Comparison of ENCODE assay signal across 27 mouse cellular contexts in genomic region chr5:30603926-30604325, GRCm38 (mm10). TPM values are rescaled to one million over a fixed set of nuclear protein-coding genes. Genes with fewer than 3 reads are reported as not detected.
A peak's percentile ranks its signal among the peaks of the same experiment; 100 is the strongest.
DNase-seq lines count a peak whose midpoint lies in the region; ATAC-seq lines count a peak whose summit lies in the region.
"Had no signal": no experiment of that assay in that cellular context is flagged by ENCODE, and none has a peak within 500 bp of the region (broad histone marks: within the 10 kb centered on the region; RNA-seq: fewer than 3 reads in every experiment).

No protein-coding gene starts in this region.

- no peak overlapping the region for H3K4me3 ChIP-seq in heart, embryonic 12.5 days
- no peak overlapping the region for H3K4me3 ChIP-seq in heart, embryonic 16.5 days (ENCODE audit: low read length)
- H3K4me3 ChIP-seq: embryonic facial prominence, embryonic 15.5 days; erythroblast, embryonic 14.5 days; forebrain, embryonic 10.5 days; gastrocnemius, adult 2 months; hindbrain, embryonic 13.5 days had no signal

- no peak overlapping the region for H3K4me2 ChIP-seq in heart, embryonic 12.5 days
- no peak overlapping the region for H3K4me2 ChIP-seq in heart, embryonic 16.5 days (ENCODE audit: low read depth, low read length)
- H3K4me2 ChIP-seq: embryonic facial prominence, embryonic 15.5 days; hindbrain, embryonic 13.5 days had no signal

- ATAC-seq in heart, embryonic 12.5 days (ENCODE audit: insufficient number of reproducible peaks, low FRiP score): no peak
- no peak for ATAC-seq in heart, embryonic 16.5 days (replicated peaks; ENCODE audit: extremely low read depth, insufficient read depth, low FRiP score)
- ATAC-seq: forebrain, embryonic 14.5 days; hindbrain, postnatal 0 days had no signal

- H3K27ac ChIP-seq in heart, embryonic 12.5 days (ENCODE audit: poor library complexity, severe bottlenecking): peak overlapping the region; percentile 88
- H3K27ac ChIP-seq in heart, embryonic 16.5 days (ENCODE audit: low read length): peak overlapping the region; percentile 95
- H3K27ac ChIP-seq: embryonic facial prominence, embryonic 15.5 days; forebrain, embryonic 10.5 days; gastrocnemius, adult 2 months; hindbrain, embryonic 13.5 days; hindbrain, postnatal 0 days had no signal

- H3K9me3 ChIP-seq in heart, embryonic 12.5 days (replicated peaks): no peaks in the 10 kb centered on the region
- no peaks in the 10 kb centered on the region for H3K9me3 ChIP-seq in heart, embryonic 16.5 days (replicated peaks; ENCODE audit: control insufficient read depth, low read length)
- H3K9me3 ChIP-seq: embryonic facial prominence, embryonic 15.5 days; forebrain, embryonic 10.5 days; hindbrain, embryonic 13.5 days had no signal

- peaks cover 64% of the 10 kb centered on the region for H3K4me1 ChIP-seq in heart, embryonic 12.5 days (replicated peaks)
- peaks cover 45% of the 10 kb centered on the region for H3K4me1 ChIP-seq in heart, embryonic 16.5 days (ENCODE audit: control insufficient read depth, insufficient read depth, low read length)
- H3K4me1 ChIP-seq: embryonic facial prominence, embryonic 15.5 days had no signal

- H3K9ac ChIP-seq in heart, embryonic 12.5 days: no peak overlapping the region
- peak overlapping the region; percentile 64 for H3K9ac ChIP-seq in heart, embryonic 16.5 days (ENCODE audit: low read length)
- H3K9ac ChIP-seq: embryonic facial prominence, embryonic 15.5 days; hindbrain, embryonic 13.5 days had no signal

- WGBS in heart, embryonic 12.5 days: 59% methylated on average over 4 of the region's 4 CpGs
- WGBS in heart, embryonic 16.5 days: 50% methylated on average over 4 of the region's 4 CpGs

- intact Hi-C loops in heart, postnatal 10 days (cut with DNase I): no loop called here

- H3K27me3 ChIP-seq in heart, embryonic 12.5 days (replicated peaks): no peaks in the 10 kb centered on the region
- H3K27me3 ChIP-seq in heart, embryonic 16.5 days (ENCODE audit: control insufficient read depth, insufficient read depth, low read length): no peaks in the 10 kb centered on the region
- H3K27me3 ChIP-seq: embryonic facial prominence, embryonic 15.5 days had no signal

- peak; percentile 31 for DNase-seq in cerebellum, adult 11-12 months
- no peak for DNase-seq in cerebellum, adult 9-11 months
- no peak for DNase-seq in heart, adult 18-20 months
- no peak for DNase-seq in heart, postnatal 10 days
- DNase-seq in gastrocnemius, postnatal 25 days: no peak
- DNase-seq: adrenal gland, postnatal 14 days; cerebellum, adult 2 months; cerebellum, postnatal 14 days; embryo, embryonic 11 days; gastrocnemius, adult 2 months; gastrocnemius, postnatal 36 days; kidney, adult 11 months; kidney, adult 9 months had no signal

- no peaks in the 10 kb centered on the region for H3K36me3 ChIP-seq in heart, embryonic 12.5 days
- no peaks in the 10 kb centered on the region for H3K36me3 ChIP-seq in heart, embryonic 16.5 days (ENCODE audit: control insufficient read depth, insufficient read depth)
- H3K36me3 ChIP-seq: embryonic facial prominence, embryonic 15.5 days; forebrain, embryonic 10.5 days; hindbrain, embryonic 13.5 days had no signal

RNA-seq across cellular contexts. Expression of gene Kcnk3, which starts 16.0 kb away (rescaled TPM):
- polyA plus RNA-seq in heart, embryonic 12.5 days (2016; fragmentation: Nextera tagmentation; extraction: Ambion mirVana): 45.1 and 46.2 TPM in 2 replicates
- 100 to 1,000 TPM; 237 to 244 TPM for total RNA-seq in heart, adult 18-20 months (2021)
- polyA plus RNA-seq in heart, embryonic 16.5 days (2015; fragmentation: Nextera tagmentation; extraction: Ambion mirVana): 15.3 and 19.2 TPM in 2 replicates
- 100 to 1,000 TPM; 159 to 183 TPM for total RNA-seq in heart, postnatal 10 days (2021)
- 1 to 10 TPM in 1 of 2 experiments, under 1 TPM in 1; 0.20 to 1.4 TPM for total RNA-seq in gastrocnemius, postnatal 25 days (2021)
- total RNA-seq: common myeloid progenitor, adult 5-6 weeks; MEL had no signal
- polyA plus RNA-seq: C2C12; erythroblast, embryonic 14.5 days had no signal

RNA-seq across cellular contexts. Expression of gene Slc35f6, which starts 43.8 kb away (rescaled TPM):
- 21.4 and 24.9 TPM in 2 replicates for polyA plus RNA-seq in heart, embryonic 12.5 days (2016; fragmentation: Nextera tagmentation; extraction: Ambion mirVana)
- 10 to 100 TPM; 44.7 to 51.8 TPM for total RNA-seq in heart, adult 18-20 months (2021)
- 25.6 and 25.7 TPM in 2 replicates for polyA plus RNA-seq in heart, embryonic 16.5 days (2015; fragmentation: Nextera tagmentation; extraction: Ambion mirVana)
- 10 to 100 TPM; 42.1 to 45.4 TPM for total RNA-seq in heart, postnatal 10 days (2021)
- total RNA-seq in gastrocnemius, postnatal 25 days (2021): 10 to 100 TPM in 1 of 2 experiments, 1 to 10 TPM in 1; 9.5 to 12.0 TPM

RNA-seq across cellular contexts. Expression of gene Cib4, which starts 58.3 kb away (rescaled TPM):
- not detected in 2 replicates for polyA plus RNA-seq in heart, embryonic 12.5 days (2016; fragmentation: Nextera tagmentation; extraction: Ambion mirVana)
- not detected for total RNA-seq in heart, adult 18-20 months (2021)
- polyA plus RNA-seq in heart, embryonic 16.5 days (2015; fragmentation: Nextera tagmentation; extraction: Ambion mirVana): not detected in 2 replicates
- total RNA-seq in heart, postnatal 10 days (2021): not detected
- total RNA-seq in gastrocnemius, postnatal 25 days (2021): not detected
- total RNA-seq: common myeloid progenitor, adult 5-6 weeks; gastrocnemius, adult 2 months; gastrocnemius, postnatal 36 days; hematopoietic stem cell, adult 5-6 weeks; hindbrain, postnatal 0 days; MEL had no signal
- polyA plus RNA-seq: C2C12; cerebellum, adult 2 months; embryonic facial prominence, embryonic 11.5 days; erythroblast, embryonic 14.5 days; forebrain, embryonic 10.5 days; forebrain, embryonic 14.5 days; hindbrain, embryonic 13.5 days; hindbrain, postnatal 0 days; intestine, embryonic 14.5 days had no signal

Comparison
In these comparisons a context has a peak if more than half of its experiments do, and no peak if none do; other contexts are left out.
1. RNA of gene Kcnk3, which starts 16.0 kb away (total RNA-seq): 237 to 244 TPM in heart, adult 18-20 months and 159 to 183 TPM in heart, postnatal 10 days; 0.20 to 1.4 TPM in gastrocnemius, postnatal 25 days; every median in the first group is over 10 times any median in the second.